Mouse (Mus musculus): ENCODE data around the gene Frmd4a.

DNA sequence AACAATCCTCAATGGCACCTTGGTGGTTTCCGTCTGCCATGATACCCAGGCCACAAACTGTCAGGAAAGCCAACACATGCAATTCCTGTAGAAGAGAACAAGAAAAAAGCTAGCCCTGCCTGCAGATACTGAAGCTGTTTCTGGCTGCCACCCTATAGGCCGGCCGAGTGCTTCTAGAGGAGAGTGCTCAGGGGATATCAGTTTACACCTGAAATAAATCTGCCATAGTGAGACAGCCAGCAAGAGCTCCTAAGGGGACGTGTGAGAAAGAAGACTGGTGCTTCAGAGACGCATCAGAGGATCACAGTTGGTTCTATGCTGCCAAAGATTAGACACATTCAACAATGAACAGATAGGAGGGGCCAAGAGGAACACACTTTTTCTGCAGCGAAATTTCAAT, 593.8 kb downstream of the Frmd4a start:
- TF ChIP-seq CTCF (IDR thresholded peaks at IDR 0.05; ENCODE audit: control insufficient read depth, insufficient read depth, low read length) (no peak), POLR2A (IDR thresholded peaks at IDR 0.05; ENCODE audit: borderline replicate concordance, control insufficient read depth, low read depth, low read length) (no peak)

All from bone marrow, adult 2 months (tissue).